Mouse (Mus musculus): ENCODE results near the gene Ap1g2.

GRCm38 (mm10) chr14:55152951-55153481, 46.6 kb upstream of the Ap1g2 start:
- TF ChIP-seq MYOG (IDR thresholded peaks at IDR 0.05; ENCODE audit: control insufficient read depth in 1 of 3, insufficient read depth in 1 of 3, insufficient read length in 2 of 3, low read depth in 2 of 3) = no peak
- no peak for TF ChIP-seq POLR2A (IDR thresholded peaks at IDR 0.05; ENCODE audit: insufficient read length, low read depth)
- TF ChIP-seq TCF12 (IDR thresholded peaks at IDR 0.05; ENCODE audit: insufficient read depth, poor library complexity, severe bottlenecking) = no peak
